Mouse (Mus musculus) CD4-positive helper T cell, adult 2 months (primary cell): ENCODE data around the gene Unc5b.

Experiments
- DNase-seq: peaks from one replicate; pipeline ENCODE4 v3.0.0-alpha.2; 2012; ENCODE audit warnings: low read depth, missing footprints, low spot score

The Unc5b gene

GRCm38 (mm10) chr10:60800295-60801167 lies 30.9 kb downstream of the Unc5b start:
- DNase-seq, result no peak

GRCm38 (mm10) chr10:60797682-60798422 lies 33.5 kb downstream of the Unc5b start:
- no peak for DNase-seq

GRCm38 (mm10) chr10:60796474-60796873 lies 34.9 kb downstream of the Unc5b start:
- DNase-seq, result no peak

GRCm38 (mm10) chr10:60796028-60796427 lies 35.4 kb downstream of the Unc5b start:
- no peak for DNase-seq

- no peak for DNase-seq
Measured at GRCm38 (mm10) chr10:60794792-60795191, 36.6 kb downstream of the Unc5b start.

- no peak for DNase-seq
Measured at GRCm38 (mm10) chr10:60794374-60794773, 37.0 kb downstream of the Unc5b start.

GRCm38 (mm10) chr10:60792841-60793240 lies 38.5 kb downstream of the Unc5b start:
- no peak for DNase-seq

- DNase-seq, result no peak
Measured at GRCm38 (mm10) chr10:60792365-60792764, 39.0 kb downstream of the Unc5b start.

- DNase-seq, result no peak
Measured at GRCm38 (mm10) chr10:60790912-60791311, 40.5 kb downstream of the Unc5b start.

- no peak for DNase-seq
Measured at GRCm38 (mm10) chr10:60787303-60788074, 43.9 kb downstream of the Unc5b start.

- DNase-seq, result no peak
Measured at GRCm38 (mm10) chr10:60783608-60784007, 47.8 kb downstream of the Unc5b start.

GRCm38 (mm10) chr10:60779628-60780027 lies 51.8 kb downstream of the Unc5b start:
- peak; percentile 63 for DNase-seq

- no peak for DNase-seq
Measured at GRCm38 (mm10) chr10:60778542-60778941, 52.8 kb downstream of the Unc5b start.

- DNase-seq, result no peak
Measured at GRCm38 (mm10) chr10:60775473-60775872, 55.9 kb downstream of the Unc5b start.

GRCm38 (mm10) chr10:60774616-60775015 lies 56.8 kb downstream of the Unc5b start:
- no peak for DNase-seq

- no peak for DNase-seq
Measured at GRCm38 (mm10) chr10:60770855-60771254, 60.5 kb downstream of the Unc5b start.

- DNase-seq, result no peak
Measured at GRCm38 (mm10) chr10:60768614-60769013, 62.8 kb downstream of the Unc5b start.

- DNase-seq, result no peak
Measured at GRCm38 (mm10) chr10:60767400-60767799, 64.0 kb downstream of the Unc5b start.

- no peak for DNase-seq
Measured at GRCm38 (mm10) chr10:60762126-60762525, 69.3 kb downstream of the Unc5b start.

- peak; percentile 91 for DNase-seq
Measured at GRCm38 (mm10) chr10:60760377-60760776, 71.0 kb downstream of the Unc5b start.

- DNase-seq, result peak; percentile 53
Measured at GRCm38 (mm10) chr10:60756992-60757391, 74.4 kb downstream of the Unc5b start.

GRCm38 (mm10) chr10:60756146-60756545 lies 75.2 kb downstream of the Unc5b start:
- no peak for DNase-seq
